Mouse (Mus musculus): Measurements from ENCODE around the gene Creg1.

Gene Creg1

DNA sequence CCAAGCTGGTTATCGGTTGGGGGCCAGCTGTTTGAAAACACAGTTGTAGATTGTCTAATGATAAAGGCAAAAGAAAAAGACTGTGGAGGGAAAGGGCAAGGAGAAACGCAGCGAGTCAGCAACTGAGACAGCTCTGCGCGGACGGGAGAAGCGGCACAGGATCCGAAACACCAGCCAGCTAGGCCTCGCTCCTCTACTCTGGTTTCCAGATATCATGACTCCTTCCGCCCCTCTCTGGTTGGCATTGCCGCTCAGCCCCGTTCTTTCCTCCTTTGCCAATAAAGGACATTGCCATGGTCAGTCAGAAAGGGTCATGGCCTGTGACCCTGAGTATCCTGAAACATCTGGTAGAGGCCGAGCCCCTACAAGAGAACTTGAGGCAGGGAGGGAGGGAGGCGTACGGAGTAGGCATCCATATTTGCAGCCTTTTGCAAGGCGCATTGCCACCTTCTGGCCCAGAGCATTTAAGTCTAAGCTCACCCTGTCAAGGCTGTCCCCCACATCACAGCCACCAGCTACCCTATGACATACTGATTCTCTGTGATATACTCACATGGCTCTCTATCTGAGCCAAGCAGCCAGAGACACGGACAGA is 25.6 kb downstream of the Creg1 start:
- DNase-seq (ENCODE audit: low spot score), result no peak

GRCm38 (mm10) chr1:165789963-165790362 is 26.4 kb downstream of the Creg1 start:
- no peak for DNase-seq (ENCODE audit: low spot score)

DNA sequence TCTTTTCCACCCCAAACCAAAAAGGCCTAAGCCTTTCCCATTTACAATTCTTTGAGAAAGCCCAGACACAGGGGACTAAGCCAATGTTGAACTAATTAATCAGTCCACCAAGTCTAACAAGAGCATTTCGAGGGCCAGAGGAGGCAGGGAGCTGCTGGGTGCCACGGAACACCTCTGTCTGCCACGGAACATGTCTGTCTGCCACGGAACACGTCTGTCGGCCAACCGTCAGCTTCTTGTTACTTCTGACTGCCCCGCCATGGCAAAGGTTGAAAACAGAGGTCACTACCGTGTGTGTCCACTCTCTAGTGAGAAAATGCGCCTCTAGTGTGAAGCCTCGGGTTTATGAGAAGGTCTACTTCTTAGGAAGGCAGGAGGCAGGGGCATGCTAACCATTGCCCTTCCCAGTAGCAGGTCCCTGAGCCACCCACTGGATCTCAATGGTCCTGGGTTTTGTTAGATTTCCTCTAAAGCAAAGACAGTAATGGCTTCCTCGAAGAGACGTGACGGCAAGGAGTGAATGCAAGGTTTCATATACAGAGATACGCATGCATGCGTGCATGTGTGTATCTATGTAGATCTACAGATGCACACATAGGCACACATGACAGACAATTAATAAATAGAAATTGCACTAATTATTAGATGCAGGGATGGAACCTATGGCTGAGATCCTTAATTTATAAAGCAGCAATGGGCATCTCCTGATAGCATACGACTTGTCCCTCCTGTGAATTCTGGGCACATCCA is 27.1 kb downstream of the Creg1 start:
- DNase-seq (ENCODE audit: low spot score), result no peak

DNA sequence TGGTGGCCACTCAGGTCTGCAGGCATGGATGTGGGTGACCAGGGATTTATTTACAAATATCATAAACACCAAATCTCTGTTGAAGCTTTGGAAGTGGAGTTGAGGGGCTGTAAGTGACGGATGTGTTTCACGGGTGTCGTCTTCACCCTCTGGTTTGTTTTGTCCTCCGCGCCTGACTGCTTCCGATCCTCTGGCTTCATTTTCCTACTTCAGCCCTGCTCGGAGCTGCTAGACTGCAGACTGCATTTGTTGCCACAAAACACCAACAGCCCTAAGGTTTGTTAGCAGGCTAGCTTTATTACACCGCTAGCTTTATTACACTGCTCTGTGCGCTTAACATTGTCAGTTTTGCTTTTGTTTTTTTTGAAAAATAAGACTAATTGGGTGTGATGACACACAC is 27.9 kb downstream of the Creg1 start:
- DNase-seq (ENCODE audit: low spot score), result no peak

DNA sequence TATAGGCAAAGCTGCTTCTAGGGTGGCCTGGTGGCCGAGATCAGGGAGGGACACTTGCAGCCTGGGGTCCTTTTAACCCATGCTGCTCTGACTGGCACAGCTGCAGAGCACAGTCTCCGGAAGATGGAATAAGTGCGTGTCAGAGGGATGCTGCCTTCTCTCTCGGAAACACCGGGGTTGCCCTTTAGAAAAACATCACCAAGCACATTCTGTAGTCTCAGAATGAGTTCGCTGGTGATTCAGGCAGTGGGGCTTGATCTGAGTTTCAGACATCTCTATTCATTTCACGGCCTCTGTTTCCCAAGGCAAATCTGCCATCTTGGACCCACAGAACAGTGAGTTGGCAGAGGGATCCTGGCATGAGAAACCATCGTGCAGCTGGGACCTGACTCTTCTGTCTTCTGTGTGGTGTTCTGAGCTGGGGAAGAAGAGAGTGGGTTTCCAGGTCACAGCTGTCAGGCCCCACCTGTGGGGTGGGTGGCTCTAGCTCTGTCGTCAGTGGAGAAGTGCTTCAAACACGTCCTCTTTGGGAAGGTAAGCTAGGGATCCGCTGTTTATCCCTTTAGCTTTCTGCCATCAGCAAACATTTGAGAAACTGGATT is 38.3 kb downstream of the Creg1 start:
- DNase-seq (ENCODE audit: low spot score), result no peak

GRCm38 (mm10) chr1:165803107-165803506 is 39.6 kb downstream of the Creg1 start:
- DNase-seq (ENCODE audit: low spot score), result no peak

GRCm38 (mm10) chr1:165804133-165804532 is 40.6 kb downstream of the Creg1 start:
- no peak for DNase-seq (ENCODE audit: low spot score)

- no peak for DNase-seq (ENCODE audit: low spot score)
Measured at GRCm38 (mm10) chr1:165810633-165811032, 47.1 kb downstream of the Creg1 start.

- no peak for DNase-seq (ENCODE audit: low spot score)
Measured at GRCm38 (mm10) chr1:165811170-165811569, 47.6 kb downstream of the Creg1 start.

DNA sequence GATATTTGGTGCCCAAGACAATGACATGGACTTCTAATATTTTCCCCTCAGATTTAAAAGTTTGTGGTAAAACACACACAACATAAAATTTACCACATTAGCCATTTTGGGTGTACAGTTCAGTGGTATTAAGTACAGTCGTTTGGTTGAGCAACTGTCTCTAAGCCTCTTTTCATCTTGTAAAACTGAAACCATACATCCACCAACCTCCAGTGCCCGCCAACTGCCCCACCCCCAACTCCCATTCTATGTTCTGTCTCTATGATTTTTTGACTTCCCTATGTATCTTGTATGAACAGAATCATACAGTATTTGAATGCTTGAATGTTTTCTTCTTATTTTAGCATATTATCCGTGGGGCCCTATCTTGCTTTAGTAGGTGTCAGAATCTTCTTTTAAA is 49.2 kb downstream of the Creg1 start:
- no peak for DNase-seq (ENCODE audit: low spot score)

- DNase-seq (ENCODE audit: low spot score), result no peak
Measured at GRCm38 (mm10) chr1:165814116-165814515, 50.6 kb downstream of the Creg1 start.

GRCm38 (mm10) chr1:165814521-165815278 is 51.2 kb downstream of the Creg1 start:
- DNase-seq (ENCODE audit: low spot score), result no peak

DNA sequence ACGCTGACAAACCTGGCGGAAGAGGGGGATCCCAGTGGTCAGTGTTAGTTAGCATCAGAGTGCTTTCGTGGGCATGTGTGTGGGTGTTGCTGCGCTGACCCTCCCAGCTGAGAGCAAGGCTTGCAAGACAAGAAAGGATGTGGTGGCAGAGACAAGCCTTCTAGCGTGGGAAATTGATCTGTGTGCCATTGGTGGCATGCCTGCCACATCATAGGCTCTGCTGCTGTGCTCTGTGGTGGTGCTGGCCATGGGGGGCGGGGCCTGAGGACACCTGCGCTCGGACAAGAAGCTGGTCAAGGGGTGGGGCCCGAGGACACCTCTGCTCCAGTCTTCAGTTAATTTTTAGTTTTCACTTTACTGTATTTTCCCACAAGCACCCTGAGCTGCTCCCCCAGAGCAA is 52.8 kb downstream of the Creg1 start:
- no peak for DNase-seq (ENCODE audit: low spot score)

GRCm38 (mm10) chr1:165817264-165817663 is 53.7 kb downstream of the Creg1 start:
- DNase-seq (ENCODE audit: low spot score), result no peak

- DNase-seq (ENCODE audit: low spot score), result no peak
Measured at GRCm38 (mm10) chr1:165818145-165818860, 54.8 kb downstream of the Creg1 start.

DNA sequence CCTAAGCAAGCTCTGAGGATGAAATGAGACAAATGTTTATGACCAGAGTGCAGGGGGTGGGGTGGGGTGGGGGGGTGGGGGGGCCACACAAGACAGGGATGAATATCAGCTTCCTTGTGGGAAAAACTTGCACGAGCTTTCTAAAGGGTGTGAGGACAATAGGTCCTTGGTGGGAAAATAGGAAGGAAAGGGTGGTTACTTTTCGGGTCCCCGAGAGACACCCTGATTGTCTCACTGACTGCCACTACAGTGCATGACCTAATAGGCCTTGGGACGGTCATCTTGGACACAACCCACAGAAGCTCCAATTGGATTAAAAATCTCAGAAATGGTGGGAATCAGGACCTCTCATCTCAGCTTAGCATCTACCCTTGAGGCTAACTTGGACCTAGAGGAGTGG is 55.6 kb downstream of the Creg1 start:
- no peak for DNase-seq (ENCODE audit: low spot score)

DNA sequence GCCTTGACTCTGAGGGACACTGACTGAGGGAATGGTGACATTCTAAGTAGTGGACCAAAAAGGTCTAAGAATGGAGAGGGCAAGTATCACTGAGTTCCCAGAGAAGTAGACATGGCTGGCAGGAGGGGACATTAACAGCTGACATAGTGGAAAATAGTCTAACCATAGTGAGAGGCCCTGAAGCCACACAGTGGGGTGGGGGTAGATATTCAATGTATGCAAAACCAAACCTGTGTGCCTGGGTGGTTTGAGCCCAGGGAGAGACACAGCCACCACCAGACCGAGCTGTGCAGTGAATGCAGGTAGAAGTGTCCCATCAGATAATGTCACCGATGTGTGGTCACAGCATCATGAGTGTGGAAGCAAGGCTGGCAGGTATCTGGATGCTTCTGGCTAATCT is 58.5 kb downstream of the Creg1 start:
- no peak for DNase-seq (ENCODE audit: low spot score)
